Mouse (Mus musculus) adrenal gland, adult 18-20 months (tissue): ENCODE data around the gene Pold1. TPM values are rescaled to one million over a fixed set of nuclear protein-coding genes. Genes with fewer than 3 reads are reported as not detected.

ENCODE experiments used
- DNase-seq, 2 experiments: peaks; one replicate each; pipeline ENCODE4 v3.0.0; 2021 to 2022; ENCODE audit warnings: low spot score in 2 of 2
- total RNA-seq, 2 experiments: library from RNA; stranded (reverse); gene quantifications; 1 replicate in 1 of 2; 2 replicates in 1 of 2; pipeline ENCODE4 v1.2.3; 2021

The Pold1 gene
- total RNA-seq, 2 experiments from 2014 or later, result 8.3 to 9.4 TPM

DNA sequence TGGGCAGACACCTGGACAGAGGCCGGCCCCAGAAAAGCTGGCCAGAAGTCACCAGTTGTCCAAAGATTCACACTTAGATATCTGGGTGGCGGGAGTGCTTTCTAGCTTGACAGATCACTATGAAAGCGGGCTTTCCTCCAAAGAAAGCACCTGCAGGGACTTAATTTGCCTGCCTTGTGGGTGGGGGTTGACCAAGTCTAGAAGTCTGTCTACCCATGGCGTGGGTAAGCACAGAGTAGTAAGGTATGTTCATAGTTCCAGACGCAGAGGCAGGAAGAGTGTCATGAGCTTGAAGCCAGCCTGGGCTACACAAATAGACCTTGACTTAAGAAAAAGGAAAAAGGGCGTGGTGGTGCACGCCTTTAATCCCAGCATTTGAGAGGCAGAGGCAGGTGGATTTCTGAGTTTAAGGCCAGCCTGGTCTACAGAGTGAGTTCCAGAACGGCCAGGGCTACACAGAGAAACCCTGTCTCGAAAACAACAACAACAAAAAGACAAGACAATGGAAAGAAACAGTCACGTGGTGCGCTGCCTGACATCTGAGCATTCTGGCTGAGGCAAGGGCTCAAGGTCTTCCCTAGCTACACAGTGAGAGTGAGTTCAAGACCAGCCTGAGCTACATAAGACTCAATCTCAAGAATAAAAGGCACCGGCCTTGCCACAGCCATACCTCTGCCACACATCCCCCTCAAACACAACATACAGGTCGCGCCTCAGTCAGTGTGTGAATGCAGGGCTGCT is 22.1 kb downstream of the Pold1 start:
- no peak for DNase-seq

DNA sequence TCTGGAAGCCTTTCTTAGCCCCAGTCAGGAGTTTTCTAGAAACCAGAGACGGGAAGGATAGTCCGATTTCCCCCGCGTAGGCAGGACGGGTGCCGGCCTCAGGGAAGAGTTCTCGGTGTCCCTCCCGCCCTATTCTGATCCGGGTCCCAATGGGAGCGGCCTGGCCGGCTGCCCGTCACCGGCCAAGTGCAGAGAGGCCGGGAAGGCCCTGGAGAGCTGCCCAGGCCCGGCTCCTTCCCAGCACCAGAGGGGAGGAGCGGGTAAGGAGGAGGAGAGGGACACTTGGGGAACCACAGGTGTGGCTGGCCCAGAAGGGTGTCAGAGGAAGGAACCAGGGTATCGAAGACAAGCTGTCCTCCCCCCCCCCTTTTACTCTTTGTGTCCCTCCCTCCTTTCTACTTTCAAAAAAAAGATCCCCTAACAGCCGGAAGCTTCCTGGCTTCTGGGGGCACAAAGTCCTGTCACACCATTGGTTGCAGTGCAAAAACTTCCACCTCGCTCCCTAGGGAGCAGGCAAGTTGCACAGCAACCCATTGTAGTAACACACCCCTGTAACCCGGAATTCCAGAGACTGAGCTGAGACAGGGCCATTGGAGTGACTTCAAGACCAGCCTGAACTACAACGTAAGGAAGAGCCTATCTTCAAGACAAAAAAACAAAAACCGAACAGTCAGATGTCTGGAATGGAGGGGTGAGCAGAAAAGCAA is 23.4 kb downstream of the Pold1 start:
- DNase-seq, result peak; percentile 68 to 79

DNA sequence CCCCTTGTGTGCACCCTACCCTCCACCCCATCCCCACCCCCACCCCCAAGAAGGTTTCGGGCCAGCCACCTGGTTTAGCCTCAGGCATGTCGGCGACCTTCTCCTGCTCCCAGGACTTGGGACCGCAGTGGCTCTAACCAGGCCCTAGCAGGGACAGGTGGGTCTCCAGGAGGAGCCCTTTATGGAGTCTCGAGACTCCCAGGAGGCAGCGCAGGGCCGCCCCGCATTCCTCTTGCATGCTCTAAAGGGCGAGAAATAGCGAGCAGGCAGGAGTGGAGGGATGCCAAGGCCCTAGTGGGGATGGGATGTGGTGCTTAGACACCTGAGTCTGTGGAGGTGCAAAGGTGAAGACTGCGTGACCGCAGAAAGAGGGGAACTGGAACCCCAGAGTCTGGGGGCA is 24.1 kb downstream of the Pold1 start, which contains the start of gene Mybpc2:
Mybpc2 (minus strand) TSS at position 155 of the 400 bp plus-strand sequence.
- DNase-seq, result no peak

DNA sequence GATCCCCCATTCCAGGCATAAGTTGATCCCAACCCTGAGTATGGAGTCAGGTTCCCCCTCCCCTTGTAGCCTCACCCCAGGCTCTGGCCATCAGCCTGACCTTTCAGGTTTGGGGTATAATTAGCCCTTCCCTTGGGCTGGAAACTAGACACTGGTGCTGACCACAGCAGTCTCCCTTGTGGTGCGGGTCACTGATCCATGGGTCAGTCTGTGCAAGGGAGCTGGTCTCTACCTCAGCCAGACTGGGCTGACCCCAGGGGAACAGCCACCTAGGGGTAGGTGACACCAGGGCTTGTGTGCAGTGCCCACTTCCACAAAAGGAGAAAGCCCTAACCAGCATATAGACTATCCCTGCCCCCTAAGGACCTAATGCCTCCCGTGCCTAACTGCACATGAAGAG is 25.6 kb downstream of the Pold1 start:
- DNase-seq, result no peak

DNA sequence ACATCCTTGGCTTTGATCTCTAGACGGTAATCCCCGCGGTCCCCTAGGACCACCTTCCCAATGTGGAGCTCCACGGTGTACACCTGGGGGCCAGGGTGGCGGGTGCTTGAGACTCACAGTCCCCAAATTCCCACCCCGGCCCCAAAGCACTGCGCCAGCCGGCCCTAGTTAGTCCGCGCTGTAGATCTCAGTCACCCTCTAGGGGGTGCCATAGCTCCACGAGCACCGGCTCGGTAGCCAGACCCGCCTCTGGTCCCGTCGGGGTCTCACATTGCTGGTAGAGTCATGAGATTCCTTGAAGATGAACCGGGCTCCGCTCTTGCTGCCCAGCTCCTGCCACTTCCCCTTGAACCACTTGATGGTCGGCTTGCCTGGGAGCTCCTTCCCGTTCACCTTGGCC is 26.9 kb downstream of the Pold1 start:
- peak; percentile 40 to 52 for DNase-seq

DNA sequence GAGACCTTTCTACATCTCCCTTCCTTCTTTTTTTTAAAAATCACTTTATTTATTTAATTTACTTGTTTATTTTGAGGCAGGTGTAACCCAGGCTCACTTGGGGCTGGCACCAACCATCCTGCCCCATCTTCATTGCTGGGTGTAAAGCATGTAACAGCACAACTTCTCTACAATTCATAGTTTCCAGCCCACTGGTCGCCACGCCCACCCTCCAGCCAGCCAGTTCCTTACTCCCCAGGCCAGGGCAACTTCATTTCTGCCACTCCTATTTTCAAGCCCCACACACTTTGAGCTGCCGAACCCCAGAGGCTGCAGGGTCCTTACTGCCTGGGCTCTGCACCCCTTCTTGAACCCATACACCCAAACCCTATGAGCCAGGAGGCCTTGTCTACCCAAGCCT is 27.7 kb downstream of the Pold1 start:
- DNase-seq, result no peak

DNA sequence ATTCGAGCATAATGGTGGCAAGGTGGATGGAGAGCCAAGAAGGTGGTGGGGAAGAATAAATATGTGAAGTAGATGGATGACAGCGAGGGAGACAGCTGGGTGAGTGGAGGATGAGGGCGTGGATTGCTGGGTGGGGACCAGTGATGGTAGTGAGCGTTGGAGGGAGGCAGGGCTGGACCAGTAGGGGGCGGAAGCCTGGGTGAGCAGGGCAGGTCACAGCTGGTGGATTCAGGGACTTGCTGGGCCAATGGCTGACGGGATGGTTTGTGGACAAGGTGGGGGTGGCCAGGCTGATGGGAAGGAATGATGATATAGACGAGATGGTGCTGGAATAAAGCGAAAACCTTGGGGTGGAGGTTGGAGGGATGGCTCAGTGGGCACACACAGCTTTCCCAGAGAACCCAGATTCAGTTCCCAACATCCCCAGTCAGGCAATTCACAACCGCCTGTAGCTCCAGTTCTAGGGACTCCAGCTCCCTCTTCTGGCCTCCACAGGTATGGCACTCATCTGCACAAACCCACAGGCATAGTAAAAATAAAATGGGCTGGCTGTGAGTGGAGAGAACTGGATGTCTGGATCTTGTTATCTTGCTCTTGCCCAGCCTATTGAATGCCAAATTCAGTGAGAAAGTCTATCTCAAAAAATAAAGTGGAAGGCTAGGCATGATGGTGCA is 29.3 kb downstream of the Pold1 start:
- DNase-seq, result no peak

DNA sequence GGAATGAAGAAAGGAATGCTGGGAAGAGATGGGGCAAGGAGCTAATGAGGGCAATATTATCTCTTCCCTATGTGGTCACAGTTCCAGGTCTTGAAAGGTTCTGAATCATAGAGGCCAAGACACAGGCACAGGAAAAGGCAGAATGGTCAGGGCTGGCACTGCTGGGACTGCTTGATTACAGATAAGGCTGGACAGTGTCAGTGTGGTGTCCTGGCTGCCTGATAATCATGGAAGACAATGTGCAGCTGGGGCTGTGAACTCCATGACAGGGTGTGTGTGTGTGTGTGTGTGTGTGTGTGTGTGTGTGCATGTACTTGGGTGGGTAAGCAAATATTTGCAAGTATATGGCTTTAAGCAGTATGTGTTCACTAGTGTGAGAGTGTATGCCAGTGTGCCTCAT is 41.2 kb downstream of the Pold1 start:
- no peak for DNase-seq

DNA sequence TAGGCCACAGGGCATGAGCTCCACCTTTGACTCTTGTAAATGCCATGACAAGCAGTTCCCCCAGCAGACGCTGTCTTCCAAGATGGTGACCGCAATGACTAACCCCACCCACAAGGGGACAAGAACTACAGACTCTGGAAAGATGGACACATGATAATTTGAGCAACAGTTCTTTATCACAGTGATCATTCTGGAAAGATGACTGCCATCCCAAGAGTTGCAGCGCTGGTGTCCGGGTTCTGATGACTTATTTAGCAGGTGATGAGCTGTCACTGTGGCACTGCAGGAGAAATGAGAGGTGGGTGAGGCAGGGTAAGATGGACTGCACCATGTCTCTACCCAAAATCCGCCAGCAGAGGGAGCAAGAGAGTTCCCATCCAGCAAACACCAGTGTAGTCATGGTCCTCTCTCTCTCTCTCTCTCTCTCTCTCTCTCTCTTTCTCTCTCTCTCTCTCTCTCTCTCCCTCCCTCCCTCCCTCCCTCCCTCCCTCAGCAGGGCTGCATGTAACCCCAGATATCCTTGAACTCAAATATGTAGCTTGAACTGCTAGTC is 47.0 kb downstream of the Pold1 start:
- DNase-seq, result peak; percentile 61 to 70

DNA sequence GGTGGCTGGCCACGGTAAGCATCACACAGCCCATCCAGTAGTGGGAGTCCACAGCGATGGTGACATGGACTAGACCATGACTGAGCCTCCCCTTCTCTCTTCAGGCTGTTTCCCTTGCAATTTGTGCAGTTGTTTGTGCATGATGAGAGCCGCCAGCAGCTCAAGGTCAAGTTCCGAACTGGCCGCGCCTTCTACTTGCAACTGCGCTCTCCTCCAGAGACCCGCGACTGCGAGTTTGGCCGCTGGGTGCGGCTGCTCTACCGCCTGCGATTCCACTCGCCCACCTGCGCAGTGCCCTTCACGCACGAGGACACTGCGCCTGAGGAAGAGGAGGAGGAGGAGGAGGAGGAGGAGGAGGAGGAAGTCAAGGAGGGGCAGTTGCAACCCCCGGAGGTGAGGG is 48.6 kb downstream of the Pold1 start:
- DNase-seq, result no peak

DNA sequence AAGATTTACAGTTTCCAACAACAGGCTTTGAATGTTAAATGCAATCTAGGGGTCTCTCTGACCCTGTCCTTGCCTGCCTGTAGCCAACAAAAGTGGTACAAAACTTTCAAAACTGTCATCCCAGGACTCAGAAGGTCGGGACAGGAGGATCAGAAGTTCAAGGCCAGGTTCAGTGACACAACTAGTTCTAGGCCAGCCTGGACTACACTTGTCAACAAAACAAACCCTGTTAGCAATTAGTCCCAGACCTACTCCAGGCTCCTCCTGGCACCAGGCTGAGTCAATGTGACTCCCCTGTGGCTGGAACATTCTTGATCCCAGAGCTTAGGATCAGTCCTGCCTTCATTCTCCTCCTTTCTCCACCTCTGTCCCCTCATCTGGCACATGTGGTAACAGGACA is 49.7 kb downstream of the Pold1 start:
- DNase-seq, result no peak

DNA sequence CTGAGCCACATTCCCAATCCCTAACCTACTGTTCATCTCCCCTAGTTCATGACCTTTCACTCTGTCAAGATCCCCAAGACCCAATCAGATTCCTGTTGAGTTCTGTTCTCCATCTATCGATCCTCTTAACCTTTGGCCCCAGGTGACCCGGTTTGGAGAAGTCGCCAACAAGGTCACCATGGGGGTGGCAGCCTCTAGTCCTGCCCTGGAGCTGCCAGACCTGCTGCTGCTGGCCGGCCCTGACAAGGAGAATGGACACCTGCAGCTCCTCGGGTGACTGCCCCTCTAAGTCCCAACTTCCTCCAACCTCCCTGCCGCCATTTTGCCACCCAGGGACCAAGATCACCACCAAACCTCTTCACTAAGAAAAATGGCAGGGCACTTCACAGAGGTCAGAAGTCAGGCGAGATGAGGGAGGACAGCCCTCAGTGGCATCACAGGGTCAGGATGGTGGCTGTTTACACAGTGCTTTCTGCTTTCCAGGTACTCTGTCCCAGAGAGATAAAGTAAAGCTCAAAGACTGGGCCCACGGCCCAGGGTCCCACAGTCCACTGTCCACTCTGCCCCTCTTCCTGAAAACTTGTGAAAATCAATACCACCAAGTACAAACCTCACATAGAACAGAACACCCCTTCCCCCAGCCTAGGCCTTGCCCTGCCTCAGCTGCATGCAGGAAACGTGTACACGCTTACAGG is 51.1 kb downstream of the Pold1 start:
- DNase-seq, result no peak

DNA sequence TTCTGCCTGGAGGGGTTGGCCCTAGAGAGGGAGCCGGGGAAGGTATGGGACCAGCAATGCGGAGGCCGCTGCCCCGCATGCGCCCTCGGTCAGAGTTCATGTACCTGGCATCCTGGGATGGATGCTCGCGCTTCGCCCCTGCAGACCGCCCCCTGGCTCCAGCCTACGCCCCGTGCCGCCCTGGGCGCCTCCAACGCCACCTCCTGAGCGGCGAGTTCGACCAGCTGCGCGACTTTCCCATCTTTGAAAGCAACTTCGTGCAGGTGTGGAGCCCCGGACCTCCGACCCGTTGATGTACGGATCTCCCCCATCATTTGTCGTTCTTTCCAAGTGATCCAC is 51.9 kb downstream of the Pold1 start:
- DNase-seq, result no peak

DNA sequence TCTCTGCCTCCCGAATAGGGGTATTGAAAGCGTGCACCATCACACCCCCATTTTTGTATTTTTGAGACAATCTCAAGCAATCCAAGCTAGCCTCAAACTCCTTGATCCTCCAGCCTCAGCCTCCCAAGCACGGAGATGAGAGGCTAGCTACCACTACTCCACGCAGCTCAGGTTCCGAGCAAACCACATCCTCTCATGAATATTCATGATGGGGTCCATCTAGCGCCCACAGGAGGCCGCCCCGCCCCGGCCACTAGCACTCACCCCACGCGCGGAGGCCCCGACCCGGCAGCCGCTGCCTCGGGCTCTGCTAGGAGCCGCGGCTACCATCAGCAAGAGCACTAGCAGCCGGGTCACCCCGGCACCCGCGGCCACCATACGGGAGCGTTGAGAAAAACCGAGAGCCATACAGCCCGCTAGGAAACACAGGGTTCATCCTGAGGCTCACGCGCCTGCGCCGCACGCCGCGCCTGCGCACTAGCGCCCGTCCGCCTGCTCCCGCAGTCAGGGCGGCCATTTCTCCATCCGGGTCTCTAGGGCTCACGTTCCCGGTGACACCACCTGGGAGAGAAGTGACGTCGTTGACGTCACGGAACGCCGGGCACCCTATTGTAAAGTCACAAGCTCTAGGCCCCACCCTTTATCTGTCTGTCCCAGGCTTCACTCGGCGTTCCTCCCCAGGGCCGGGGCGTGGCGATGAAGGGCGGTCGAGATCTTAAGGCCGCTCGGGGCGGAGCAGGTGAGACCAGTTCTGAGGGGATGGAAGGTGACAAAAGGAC is 52.5 kb downstream of the Pold1 start, which contains the start of the genes Emc10 and Fam71e1:
Emc10 (minus strand) TSS at position 538 of the 779 bp plus-strand sequence.
Fam71e1 (plus strand) TSS at position 590 of the 779 bp plus-strand sequence.
- peak; percentile 97 to 98 for DNase-seq

DNA sequence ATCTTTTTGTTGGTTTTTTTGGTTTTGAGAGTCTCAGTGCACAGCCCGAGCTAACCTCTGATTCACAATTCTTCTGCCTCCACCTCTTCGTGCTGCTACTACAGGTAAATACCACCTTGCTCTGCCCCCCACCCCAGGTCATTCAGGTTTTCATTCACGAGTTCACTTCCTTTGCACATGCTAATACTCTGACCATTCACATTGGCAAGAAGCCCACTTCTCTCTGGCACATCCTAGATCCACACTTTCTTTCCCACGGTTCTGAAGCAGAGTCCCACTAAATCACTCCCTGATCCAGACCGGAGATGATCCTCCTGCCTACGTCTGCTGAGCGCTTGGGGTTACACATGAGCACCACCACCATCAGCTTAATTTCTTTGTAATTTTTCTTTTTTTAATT is 53.6 kb downstream of the Pold1 start:
- no peak for DNase-seq

DNA sequence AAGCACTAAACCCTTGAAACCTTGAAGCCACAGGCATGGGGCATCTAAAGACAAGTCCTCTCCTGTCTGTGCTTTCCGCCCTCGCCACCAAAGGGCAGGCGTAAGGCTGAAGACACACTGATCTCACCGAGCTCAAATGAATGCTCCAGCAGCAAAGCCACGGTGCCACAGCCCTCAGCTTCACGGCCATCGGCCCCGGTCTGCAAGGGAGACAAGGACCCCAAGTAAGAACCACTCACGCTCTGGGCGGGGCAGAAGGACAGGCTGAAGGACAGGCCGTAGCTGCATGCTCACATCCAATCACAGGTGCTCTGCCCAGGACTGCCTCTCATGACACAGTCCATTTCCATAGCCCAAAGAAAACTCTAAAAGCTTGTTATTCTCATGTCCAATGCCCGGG is 54.0 kb downstream of the Pold1 start:
- no peak for DNase-seq

DNA sequence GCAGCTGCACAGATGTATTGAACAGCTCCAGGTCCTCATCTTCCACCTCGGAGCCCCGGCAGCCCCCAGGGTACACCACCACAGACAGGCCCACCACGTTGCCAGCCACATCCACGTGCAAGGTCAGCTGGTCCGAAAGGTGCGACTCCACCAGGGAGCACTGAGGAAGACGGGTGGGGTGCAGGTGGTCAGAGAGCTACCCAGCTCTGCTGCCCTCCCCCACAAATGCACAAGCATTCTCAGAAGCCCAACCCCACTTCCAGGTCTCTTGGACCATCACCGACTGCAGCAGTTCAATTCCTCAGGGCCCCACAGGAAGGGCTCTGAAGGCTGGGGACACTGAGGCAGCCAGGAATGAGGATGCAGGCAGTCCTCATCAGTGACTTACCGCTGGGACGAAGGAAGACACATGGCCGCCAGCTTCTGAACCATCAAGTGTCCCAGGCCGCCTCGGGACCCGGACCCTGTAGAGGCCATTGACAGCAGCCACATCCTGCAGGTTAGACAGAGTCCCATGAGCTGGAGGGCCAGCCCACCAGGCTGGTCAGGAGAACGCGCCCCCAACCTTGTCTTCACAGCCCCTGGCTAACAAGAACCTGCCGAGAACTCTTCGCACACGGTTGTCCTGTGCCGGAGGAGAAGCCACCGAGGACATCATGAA is 56.4 kb downstream of the Pold1 start:
- DNase-seq, result peak in 1 of 2 experiments; percentile 15

DNA sequence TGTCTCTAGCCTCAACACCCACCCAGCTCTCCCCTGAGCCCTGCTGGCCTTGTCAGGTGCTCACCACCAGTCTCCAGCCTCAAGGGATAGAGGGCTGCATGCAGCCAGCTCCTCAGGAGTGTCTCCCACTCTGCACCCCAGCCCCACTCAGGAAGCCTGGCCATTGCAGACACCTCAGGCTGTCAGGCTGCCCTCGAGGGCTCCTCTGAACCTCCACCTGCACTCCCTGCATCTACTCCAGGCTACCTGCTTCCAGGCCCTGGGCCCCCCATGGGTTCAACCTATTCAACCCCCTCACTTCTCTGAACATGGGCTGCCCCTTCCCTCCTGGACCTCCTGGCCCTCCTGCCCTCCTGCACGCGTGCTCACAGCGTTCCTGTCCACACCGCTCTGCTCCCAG is 57.3 kb downstream of the Pold1 start:
- peak in 1 of 2 experiments; percentile 19 for DNase-seq

DNA sequence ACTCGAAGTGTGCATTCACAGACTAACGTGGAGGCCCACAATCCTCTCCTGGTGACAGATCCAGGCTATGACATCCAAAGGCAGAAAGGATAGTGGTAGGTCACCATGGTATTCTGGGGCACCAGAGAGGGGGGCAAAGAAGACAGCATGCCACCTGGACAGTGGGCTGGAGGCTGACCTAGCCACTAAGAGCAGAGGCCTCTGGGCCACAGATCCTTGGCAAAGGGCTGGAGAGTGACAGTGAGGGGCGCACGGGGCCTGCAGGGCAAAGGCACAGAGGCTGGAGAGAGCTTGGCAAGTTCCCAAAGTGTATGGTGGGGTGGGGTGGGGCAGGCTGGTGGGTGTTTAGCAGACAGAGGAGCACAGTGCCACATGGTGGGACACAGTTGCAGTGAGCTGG is 58.4 kb downstream of the Pold1 start:
- no peak for DNase-seq

DNA sequence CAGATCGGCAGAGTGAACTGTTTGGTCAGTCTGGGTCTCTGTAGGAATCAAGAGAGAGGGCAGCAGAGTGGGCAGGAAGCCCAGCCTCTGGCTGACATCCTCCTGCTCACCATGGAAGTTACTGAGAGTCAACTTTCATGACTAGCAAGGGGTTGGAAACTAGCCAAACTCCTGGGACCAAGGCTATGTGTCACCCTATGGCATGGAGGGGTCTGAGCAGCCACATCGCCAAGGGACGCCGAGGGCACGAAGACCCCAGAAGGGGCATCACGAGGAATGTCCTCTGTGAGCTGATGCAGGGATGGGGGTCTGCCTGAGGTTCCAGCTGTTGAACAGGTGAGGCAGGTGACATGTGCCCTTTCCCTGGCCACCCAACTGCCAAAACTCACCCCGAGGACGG is 60.1 kb downstream of the Pold1 start:
- DNase-seq, result peak in 1 of 2 experiments; percentile 16
